Mouse (Mus musculus): ENCODE data around the gene Arhgap30. TPM values are rescaled to one million over a fixed set of nuclear protein-coding genes. Genes with fewer than 3 reads are reported as not detected.

Gene Arhgap30
- polyA plus RNA-seq, 1 experiment from 2014 or later = 0.75 TPM

DNA sequence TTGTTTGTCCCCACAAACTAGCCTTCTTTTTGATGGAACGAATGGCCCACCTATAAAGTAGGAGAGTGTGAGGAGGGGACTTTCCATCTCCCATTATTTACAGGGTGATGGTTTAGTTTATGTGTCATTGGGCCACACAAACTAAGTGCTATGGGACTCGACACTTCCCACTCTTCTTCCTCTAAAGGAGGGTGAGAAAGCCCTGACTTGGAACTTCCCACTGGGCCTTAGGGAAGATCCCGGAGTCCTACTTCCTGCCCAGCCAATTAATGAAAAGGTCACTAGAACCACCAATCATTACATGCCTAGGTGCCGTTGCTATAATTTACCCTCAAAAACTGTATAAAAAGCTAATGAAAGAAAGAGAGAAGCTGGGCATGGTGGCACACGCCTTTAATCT lies 43.4 kb downstream of the Arhgap30 start:
- no peak overlapping the region for H3K4me3 ChIP-seq (replicated peaks)
- ATAC-seq (ENCODE audit: insufficient number of reproducible peaks, insufficient read depth, low FRiP score, low TSS enrichment, low read depth) = no peak
- peaks cover 10% of the 10 kb centered on the region for H3K4me1 ChIP-seq (replicated peaks)
- H3K27me3 ChIP-seq = peaks cover 18% of the 10 kb centered on the region
- no peak overlapping the region for H3K4me2 ChIP-seq
- WGBS = 68% methylated on average over 5 of the region's 5 CpGs
- H3K27ac ChIP-seq = no peak overlapping the region
- no peaks in the 10 kb centered on the region for H3K9me3 ChIP-seq
- no peak overlapping the region for H3K9ac ChIP-seq (replicated peaks)
- H3K36me3 ChIP-seq = no peaks in the 10 kb centered on the region

DNA sequence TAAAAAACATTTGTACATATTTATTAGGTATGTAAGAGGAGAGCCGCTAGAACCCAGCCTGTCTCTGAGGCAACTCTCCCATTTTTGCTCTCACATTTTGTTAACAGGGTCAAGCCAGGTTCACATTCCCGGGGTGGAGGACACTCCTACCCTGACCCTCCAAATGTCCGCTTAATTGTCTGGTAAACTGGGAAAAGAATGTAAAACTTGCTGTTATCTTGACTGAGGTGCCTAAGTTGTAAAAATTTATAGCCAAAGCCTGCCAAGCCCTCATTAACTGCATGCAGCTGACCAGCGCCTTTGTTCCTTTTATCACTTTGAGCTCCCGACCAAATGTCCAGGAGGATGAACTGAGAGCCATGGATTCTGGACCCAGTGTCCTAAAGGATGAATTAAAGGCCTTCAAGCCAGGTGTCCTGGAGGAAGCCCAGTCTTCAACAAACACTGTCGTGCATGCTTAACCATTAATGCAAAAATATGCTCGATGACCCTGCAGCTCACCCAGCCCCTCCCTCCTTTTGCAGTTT lies 46.6 kb downstream of the Arhgap30 start:
- no peaks in the 10 kb centered on the region for H3K9me3 ChIP-seq
- no peak overlapping the region for H3K27ac ChIP-seq
- ATAC-seq (ENCODE audit: insufficient number of reproducible peaks, insufficient read depth, low FRiP score, low TSS enrichment, low read depth) = no peak
- no peak overlapping the region for H3K4me3 ChIP-seq (replicated peaks)
- no peak overlapping the region for H3K9ac ChIP-seq (replicated peaks)
- H3K27me3 ChIP-seq = peaks cover 47% of the 10 kb centered on the region
- H3K4me2 ChIP-seq = no peak overlapping the region
- no peaks in the 10 kb centered on the region for H3K36me3 ChIP-seq
- peaks cover 37% of the 10 kb centered on the region for H3K4me1 ChIP-seq (replicated peaks)
- 8% methylated on average over 7 of the region's 7 CpGs for WGBS

DNA sequence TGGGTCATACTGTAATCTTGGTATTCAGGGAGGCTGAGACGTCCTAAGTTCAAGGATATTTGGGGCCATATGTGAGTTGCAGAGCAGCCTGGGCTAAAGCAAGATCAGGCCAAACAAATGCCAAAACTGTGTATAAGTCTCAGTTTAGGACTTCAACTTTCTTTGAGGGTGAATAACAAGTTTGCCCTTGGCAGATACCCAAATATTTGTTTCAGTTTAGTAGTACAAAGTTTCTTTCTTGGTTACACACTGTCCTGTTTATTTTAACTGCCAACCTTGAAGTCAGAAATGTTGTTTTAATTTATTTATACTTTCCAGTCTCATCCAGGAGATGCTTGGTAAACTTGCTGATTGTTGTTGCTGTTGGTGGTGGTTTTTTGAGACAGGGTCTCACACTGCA lies 47.2 kb downstream of the Arhgap30 start:
- ATAC-seq (ENCODE audit: insufficient number of reproducible peaks, insufficient read depth, low FRiP score, low TSS enrichment, low read depth) = no peak
- Histone ChIP-seq H3K9me3 (no peaks in the 10 kb centered on the region), H3K36me3 (no peaks in the 10 kb centered on the region), H3K27me3 (peaks cover 47% of the 10 kb centered on the region), H3K4me1 (replicated peaks) (peaks cover 38% of the 10 kb centered on the region), H3K4me3 (replicated peaks) (no peak overlapping the region), H3K27ac (no peak overlapping the region), H3K9ac (replicated peaks) (no peak overlapping the region), H3K4me2 (no peak overlapping the region)
- WGBS = 28% methylated on average over 1 of the region's 1 CpGs

DNA sequence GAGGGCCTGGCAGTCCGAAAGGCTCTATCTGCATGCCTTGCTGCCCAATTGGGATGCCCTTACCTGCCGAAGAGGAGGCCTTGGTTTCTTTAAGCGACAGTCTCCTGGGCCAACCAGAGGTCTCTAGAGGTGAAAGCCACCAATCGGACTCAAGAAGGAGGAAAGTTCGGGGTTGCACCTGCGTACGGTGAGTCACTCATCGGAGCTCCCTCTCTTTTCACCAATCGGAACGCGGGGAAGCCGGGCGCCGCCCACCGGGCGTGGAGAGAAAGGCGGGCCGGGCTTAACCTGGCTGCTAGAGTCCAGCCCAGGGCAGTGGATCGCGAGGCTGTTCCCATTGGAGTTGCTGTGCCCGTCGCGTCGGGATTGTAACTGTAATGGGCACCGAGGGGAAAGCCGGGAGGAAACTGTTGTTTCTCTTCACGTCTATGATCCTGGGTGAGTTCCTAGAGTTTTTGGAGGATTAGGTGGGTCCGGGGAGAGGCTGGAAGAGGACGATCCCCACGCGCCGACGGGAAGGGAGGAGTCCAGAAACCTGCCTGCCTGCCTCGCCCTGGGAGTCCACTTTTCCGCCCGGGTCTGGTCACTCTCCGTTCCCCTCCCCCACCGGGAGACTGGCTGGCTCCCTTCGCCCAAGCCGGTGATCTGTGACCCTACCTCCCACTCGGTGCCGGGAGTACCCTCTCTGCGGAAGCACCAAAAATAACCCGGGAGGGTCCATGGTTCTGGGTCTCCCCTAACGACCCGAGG lies 48.7 kb downstream of the Arhgap30 start, which contains the start of gene F11r:
F11r (plus strand) TSS at position 272 of the 750 bp plus-strand sequence.
- Histone ChIP-seq H3K27ac (0 out of 2 replicates have a peak within 1 kb of the TSS, but pooled peaks have one; percentile 25), H3K4me2 (peak within 1 kb of the TSS; percentile 65), H3K27me3 (peaks cover 47% of the 10 kb centered on the region), H3K36me3 (no peaks in the 10 kb centered on the region), H3K4me3 (replicated peaks) (peak within 1 kb of the TSS; percentile 48), H3K9ac (replicated peaks) (peak within 1 kb of the TSS; percentile 14; the same call in 1 of the 2 replicates), H3K4me1 (replicated peaks) (peaks cover 38% of the 10 kb centered on the region), H3K9me3 (no peaks in the 10 kb centered on the region)
- under 1% methylated on average over 46 of the region's 46 CpGs for WGBS
- peak; percentile 48 for ATAC-seq (ENCODE audit: insufficient number of reproducible peaks, insufficient read depth, low FRiP score, low TSS enrichment, low read depth)

DNA sequence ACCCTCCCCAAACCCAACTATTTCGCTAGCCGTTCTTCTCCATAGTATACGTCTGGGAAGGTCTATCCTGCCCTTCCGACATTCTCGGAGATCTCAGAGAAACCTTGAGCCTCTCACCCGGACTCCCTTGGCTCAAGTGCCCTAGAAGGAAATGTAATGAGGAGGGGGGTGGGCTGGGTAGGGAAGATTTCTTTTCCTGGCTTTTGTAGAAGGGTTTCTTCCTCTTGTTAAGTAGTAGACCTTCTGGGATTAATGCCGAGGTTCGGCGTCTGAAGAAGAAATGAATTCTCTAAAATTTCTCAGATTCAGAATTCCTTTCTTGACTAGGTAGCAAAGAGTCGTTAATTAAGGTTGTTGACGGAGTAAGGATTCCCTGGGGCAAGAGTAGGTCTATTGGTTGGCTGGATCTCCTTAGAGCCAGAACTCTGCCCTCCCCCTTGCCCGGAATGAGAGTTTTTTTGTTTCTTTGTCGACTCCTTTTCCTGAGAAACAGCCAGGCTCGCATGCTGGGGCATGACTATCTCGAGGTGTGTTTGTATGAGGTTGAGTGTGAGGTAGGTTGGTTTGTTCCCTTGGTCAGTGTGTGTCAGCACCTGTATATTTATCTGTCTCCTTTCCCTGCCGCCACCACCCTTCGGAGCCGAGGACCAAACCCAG lies 49.4 kb downstream of the Arhgap30 start:
- peaks cover 38% of the 10 kb centered on the region for H3K4me1 ChIP-seq (replicated peaks)
- H3K27ac ChIP-seq = 0 out of 2 replicates have a peak overlapping the region, but pooled peaks have one; percentile 25
- H3K4me2 ChIP-seq = peak overlapping the region; percentile 65
- 2% methylated on average over 18 of the region's 18 CpGs for WGBS
- peak overlapping the region; percentile 48 for H3K4me3 ChIP-seq (replicated peaks)
- peaks cover 47% of the 10 kb centered on the region for H3K27me3 ChIP-seq
- no peaks in the 10 kb centered on the region for H3K36me3 ChIP-seq
- no peak for ATAC-seq (ENCODE audit: insufficient number of reproducible peaks, insufficient read depth, low FRiP score, low TSS enrichment, low read depth)
- H3K9ac ChIP-seq (replicated peaks) = peak overlapping the region; percentile 14; the same call in 1 of the 2 replicates
- no peaks in the 10 kb centered on the region for H3K9me3 ChIP-seq

DNA sequence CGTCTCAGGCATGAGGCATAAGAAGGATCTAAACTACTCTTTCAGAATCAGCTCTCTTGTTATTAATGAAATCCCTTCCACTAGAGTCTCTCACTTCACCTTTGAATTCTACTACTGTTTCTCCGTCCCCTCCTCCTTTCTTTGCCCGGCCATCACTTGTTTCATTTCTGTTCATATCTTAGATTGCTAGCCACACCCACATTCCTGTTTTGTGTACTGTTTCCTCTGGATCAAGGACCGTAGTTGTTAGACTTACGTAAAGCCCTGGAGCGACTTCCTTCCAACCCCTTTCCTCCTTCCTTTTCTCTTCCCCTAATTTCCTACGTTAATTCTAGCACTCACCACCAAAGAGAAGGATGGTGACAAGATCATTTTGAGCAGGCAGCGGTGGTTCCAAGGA lies 50.3 kb downstream of the Arhgap30 start:
- H3K9me3 ChIP-seq = peaks cover 5% of the 10 kb centered on the region; the same call in 1 of the 2 replicates
- WGBS = 23% methylated on average over 8 of the region's 8 CpGs
- peaks cover 47% of the 10 kb centered on the region for H3K27me3 ChIP-seq
- H3K4me2 ChIP-seq = peak overlapping the region; percentile 65
- H3K9ac ChIP-seq (replicated peaks) = no peak overlapping the region
- peaks cover 38% of the 10 kb centered on the region for H3K4me1 ChIP-seq (replicated peaks)
- H3K4me3 ChIP-seq (replicated peaks) = peak overlapping the region; percentile 48
- no peaks in the 10 kb centered on the region for H3K36me3 ChIP-seq
- H3K27ac ChIP-seq = no peak overlapping the region
- ATAC-seq (ENCODE audit: insufficient number of reproducible peaks, insufficient read depth, low FRiP score, low TSS enrichment, low read depth) = no peak

DNA sequence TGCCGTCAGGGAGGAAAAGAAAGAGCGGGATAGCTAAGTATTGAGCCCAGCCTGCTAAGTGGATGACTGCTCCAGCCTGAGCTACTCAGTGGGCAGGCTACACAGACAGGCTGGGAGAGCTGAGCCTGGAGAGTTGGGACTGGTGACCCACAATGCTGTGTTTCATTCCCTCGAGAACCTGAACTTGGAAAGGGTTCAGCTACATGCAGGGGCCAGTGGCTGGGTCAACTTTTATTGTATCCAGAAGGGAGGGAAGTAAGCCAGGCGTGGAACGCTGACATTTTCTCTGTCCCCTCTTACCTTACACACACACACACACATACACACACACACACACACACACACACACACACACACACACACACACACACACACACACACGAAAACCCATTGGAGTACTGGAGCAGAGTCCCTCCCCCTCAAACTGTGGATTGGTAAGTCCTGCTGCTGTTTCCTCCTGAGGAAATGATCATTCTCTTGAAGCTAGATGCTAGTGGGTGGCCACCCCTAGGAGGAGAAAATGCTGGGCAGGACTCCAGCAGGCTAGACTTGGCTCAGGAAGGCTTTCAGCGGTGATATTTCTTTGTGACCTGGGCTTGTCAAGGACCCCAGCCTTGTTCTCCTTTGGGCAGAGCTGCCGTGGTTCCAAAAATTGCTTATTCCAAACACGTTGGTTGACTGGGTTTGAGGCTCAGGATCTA lies 51.4 kb downstream of the Arhgap30 start:
- Histone ChIP-seq H3K9ac (replicated peaks) (no peak overlapping the region), H3K9me3 (peaks cover 7% of the 10 kb centered on the region; the same call in 1 of the 2 replicates), H3K36me3 (no peaks in the 10 kb centered on the region), H3K4me1 (replicated peaks) (peaks cover 35% of the 10 kb centered on the region), H3K4me3 (replicated peaks) (peak overlapping the region; percentile 48; the same call in 1 of the 2 replicates), H3K27me3 (peaks cover 47% of the 10 kb centered on the region), H3K27ac (0 out of 2 replicates have a peak overlapping the region, but pooled peaks have one; percentile 17), H3K4me2 (peak overlapping the region; percentile 65)
- ATAC-seq (ENCODE audit: insufficient number of reproducible peaks, insufficient read depth, low FRiP score, low TSS enrichment, low read depth) = no peak
- 36% methylated on average over 9 of the region's 9 CpGs for WGBS

DNA sequence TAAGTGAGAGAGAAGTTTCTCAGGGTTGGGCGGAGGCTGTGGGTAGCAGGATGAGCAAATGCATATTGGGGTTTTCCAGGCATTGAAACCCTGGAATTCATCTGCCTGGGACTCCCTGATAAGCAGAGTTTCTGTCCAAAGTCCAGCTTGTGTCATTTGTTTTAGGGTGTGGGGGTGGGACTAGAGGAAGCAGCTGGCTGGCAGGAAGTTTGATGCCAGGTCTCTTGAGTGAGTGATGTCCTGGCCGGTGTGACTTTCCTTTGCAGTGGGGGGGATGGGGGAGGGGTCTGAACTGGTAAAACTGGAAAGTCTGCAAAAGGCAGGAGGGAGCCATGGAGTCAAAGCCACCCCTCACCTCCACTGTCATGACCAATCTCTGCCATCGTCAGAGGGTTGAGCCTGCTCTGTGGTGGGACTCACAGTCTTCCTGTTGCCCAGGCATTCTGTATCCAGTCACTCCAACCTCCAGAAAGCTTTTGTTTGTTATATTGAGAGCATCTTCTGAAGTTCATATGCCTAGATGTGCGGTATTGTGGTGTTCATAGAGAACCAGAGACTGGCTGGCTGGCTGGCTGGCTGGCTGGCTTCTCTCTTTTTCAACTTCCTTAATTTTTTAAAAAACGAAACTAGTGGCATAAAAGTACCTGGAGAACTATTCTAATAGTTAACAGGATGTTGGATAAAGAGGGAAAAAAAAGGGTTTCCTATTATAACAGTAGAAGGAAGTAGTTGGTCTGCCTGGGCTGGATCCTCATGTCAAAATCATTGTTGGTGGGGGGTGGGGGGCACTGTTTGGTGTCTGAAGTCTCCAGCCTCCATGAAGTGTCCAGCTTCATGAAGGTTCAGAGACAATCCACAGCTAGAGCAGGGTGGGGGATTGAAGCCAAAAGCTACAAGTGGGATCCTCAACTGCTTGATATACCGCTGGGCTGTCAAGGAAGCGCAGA lies 53.0 kb downstream of the Arhgap30 start:
- Histone ChIP-seq H3K9ac (replicated peaks) (no peak overlapping the region), H3K27me3 (peaks cover 33% of the 10 kb centered on the region), H3K4me2 (no peak overlapping the region), H3K4me1 (replicated peaks) (peaks cover 30% of the 10 kb centered on the region), H3K36me3 (no peaks in the 10 kb centered on the region), H3K27ac (no peak overlapping the region), H3K4me3 (replicated peaks) (no peak overlapping the region), H3K9me3 (peaks cover 7% of the 10 kb centered on the region; the same call in 1 of the 2 replicates)
- ATAC-seq (ENCODE audit: insufficient number of reproducible peaks, insufficient read depth, low FRiP score, low TSS enrichment, low read depth) = no peak
- 59% methylated on average over 7 of the region's 7 CpGs for WGBS

DNA sequence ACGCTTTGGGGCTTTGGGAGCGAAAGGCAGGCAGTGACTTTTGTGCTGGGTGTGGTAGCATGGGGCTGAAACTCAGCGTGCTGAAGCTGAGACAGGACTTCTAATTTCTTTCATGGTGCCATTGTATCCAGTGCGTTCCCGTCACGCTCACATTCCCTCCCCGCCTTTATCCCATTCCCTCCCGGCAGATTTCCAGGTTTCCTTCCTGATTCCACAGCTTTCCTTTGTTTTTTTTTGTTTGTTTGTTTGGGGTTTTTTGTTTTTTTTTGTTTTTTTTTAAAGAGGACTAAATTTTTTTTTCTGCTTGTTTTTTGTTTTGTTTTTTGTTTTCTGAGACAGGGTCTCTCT lies 53.6 kb downstream of the Arhgap30 start:
- Histone ChIP-seq H3K36me3 (no peaks in the 10 kb centered on the region), H3K9ac (replicated peaks) (no peak overlapping the region), H3K4me3 (replicated peaks) (no peak overlapping the region), H3K9me3 (peaks cover 7% of the 10 kb centered on the region; the same call in 1 of the 2 replicates), H3K27ac (no peak overlapping the region), H3K27me3 (peaks cover 26% of the 10 kb centered on the region), H3K4me1 (replicated peaks) (peaks cover 29% of the 10 kb centered on the region), H3K4me2 (no peak overlapping the region)
- WGBS = 80% methylated on average over 8 of the region's 8 CpGs
- no peak for ATAC-seq (ENCODE audit: insufficient number of reproducible peaks, insufficient read depth, low FRiP score, low TSS enrichment, low read depth)

DNA sequence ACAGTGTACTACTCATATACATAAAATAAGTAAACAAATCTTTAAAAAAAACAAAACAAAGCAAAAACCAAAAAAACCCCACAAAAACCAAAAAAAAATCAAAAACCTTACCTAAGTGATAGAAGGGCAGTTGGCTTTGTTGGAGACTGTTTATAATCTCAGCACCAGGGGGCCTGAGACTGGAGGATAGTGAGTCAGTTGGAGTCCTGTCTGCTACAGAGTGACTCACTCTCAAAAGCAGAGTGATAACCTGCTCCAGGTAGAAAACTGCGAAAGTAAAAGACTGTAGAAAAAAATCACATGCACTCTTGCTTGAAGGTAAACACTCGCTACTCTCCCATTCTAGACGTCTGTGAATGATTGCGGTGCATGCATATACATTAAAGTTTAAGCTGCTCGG lies 56.3 kb downstream of the Arhgap30 start:
- Histone ChIP-seq H3K4me2 (no peak overlapping the region), H3K9ac (replicated peaks) (no peak overlapping the region), H3K4me3 (replicated peaks) (no peak overlapping the region), H3K36me3 (no peaks in the 10 kb centered on the region), H3K27ac (no peak overlapping the region), H3K9me3 (peaks cover 7% of the 10 kb centered on the region; the same call in 1 of the 2 replicates), H3K4me1 (replicated peaks) (peaks cover 12% of the 10 kb centered on the region), H3K27me3 (no peaks in the 10 kb centered on the region; the same call in 1 of the 2 replicates)
- no peak for ATAC-seq (ENCODE audit: insufficient number of reproducible peaks, insufficient read depth, low FRiP score, low TSS enrichment, low read depth)
- 84% methylated on average over 5 of the region's 5 CpGs for WGBS
